Mouse (Mus musculus) cerebellum, adult 9-10 months (tissue): ENCODE results near the gene Gnaq.
A peak's percentile ranks its signal among the peaks of the same experiment; 100 is the strongest.
"Not testable (repeated sequence)": the region's sequence is repeated elsewhere in the genome, so short reads cannot be mapped to it uniquely, and the experiment has no call there.

Experiments
- DNase-seq: peaks from one replicate; pipeline ENCODE4 v3.0.0; 2022

The Gnaq gene

DNA sequence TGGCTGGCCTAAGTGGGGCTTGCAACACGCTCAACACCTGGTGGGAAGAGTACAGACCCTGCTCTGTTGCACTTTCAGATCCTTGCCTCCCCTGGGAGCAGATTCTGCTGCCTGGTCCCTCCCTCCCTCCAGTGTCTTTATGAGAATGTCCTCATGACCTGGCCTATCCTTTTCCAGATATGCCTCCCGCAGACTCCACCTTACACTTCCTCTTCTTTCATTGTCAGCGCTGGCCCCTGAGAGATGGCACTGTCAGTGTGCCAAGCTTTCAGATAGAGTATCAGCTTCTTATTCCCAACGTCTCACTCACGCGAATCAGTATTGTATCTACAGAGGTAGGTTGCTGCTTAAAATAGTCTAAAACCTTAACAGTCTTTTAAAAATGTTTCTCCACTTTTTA is 129.0 kb downstream of the Gnaq start:
- DNase-seq, result no peak

DNA sequence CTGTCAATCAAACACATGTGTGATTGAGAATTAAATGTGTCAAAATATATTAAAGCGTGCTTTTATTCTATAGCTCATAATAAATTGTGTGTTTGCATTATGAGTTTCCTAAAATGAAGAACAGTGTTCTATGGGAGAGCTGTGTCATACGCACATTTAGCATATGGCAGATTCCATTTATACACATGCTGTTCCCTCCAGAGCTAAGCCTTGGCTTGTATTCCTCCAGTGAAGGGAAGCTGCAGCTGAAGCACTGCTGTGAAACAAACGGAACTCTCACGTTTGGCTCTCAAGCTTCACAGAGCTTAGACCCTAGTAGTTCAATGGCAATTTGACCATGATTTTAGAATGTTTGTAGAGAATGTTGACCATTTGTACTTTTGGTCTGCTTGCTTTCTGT is 129.7 kb downstream of the Gnaq start:
- DNase-seq, result no peak

GRCm38 (mm10) chr19:16267362-16267761 is 134.7 kb downstream of the Gnaq start:
- not testable (repeated sequence) for DNase-seq

- DNase-seq, result no peak
These were observed 137.6 kb downstream of the Gnaq start for GRCm38 (mm10) chr19:16270236-16270635.

- no peak for DNase-seq
These were observed 138.4 kb downstream of the Gnaq start for GRCm38 (mm10) chr19:16271002-16271401.

DNA sequence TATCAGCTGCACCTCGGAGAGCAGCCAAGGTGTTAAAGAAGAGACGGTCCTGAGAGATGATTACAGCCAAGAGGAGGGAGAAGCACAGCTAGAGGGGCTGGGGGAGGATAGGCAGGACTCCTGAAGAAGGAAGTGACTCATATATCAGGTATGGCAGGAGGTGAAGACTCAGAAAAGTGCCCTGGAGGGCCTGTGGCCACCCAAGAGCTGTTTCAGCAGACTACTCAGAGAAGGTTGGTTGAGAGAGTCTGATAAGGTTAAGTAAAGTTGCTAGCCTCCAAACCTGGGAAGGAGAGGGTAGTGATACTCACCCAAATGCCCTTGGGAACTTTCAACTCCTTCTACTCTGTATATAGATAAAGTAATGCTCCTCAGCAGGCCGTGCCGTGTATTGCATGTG is 140.4 kb downstream of the Gnaq start:
- no peak for DNase-seq

DNA sequence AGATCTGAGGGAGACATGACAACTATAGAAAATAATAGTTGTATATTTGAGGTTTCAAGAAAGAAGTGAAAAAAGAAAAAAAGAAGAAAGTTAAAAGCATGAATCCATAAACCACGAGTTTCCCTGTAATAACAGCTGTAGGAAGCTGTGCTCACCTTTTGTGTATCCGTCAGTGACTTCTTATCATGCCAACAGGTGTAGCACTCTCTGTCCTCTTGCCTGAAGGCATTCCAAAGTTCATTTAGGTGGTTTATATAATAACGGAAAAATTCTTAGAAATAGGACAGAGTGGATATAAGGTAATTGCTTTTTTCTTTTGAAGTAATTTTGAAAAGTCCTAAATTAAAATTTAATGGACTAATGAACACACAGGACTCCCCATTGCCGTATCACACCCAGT is 147.6 kb downstream of the Gnaq start:
- no peak for DNase-seq

GRCm38 (mm10) chr19:16285051-16286028 is 152.7 kb downstream of the Gnaq start:
- DNase-seq, result peak; percentile 86

DNA sequence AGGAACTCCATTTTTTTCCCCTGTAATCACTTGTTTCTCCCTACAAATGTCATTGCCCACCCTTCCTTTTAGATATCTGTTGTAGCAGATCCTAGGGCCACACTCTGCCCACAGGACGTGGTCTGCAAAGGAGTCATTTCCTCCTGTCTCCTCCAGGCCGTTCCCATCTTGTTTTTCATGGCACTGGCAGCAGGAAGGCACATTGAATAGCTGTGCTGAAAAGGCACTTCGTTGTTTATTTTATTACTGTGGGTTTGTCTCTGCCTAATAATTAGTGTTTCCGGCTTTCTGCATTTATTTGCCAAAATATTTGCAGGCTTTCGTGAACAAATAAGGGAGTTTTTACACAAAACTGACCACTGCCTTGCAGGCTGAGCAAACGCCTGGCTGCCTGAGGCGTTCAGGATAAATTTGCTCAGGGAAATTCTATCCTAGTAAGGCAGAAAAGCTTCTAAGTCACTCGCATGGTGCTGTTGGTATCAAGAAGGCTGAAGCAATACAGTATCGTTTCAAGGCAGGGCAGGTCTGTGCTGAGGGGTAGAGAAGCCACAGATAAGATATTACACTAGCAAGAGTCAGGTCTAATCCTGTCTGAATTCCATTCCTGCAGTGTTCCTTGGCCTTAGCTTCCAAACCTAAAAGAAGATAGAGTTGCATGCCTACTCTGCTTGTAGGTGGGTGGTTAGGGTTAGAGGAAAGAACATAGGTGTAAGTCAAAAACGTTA is 154.0 kb downstream of the Gnaq start:
- DNase-seq, result no peak

DNA sequence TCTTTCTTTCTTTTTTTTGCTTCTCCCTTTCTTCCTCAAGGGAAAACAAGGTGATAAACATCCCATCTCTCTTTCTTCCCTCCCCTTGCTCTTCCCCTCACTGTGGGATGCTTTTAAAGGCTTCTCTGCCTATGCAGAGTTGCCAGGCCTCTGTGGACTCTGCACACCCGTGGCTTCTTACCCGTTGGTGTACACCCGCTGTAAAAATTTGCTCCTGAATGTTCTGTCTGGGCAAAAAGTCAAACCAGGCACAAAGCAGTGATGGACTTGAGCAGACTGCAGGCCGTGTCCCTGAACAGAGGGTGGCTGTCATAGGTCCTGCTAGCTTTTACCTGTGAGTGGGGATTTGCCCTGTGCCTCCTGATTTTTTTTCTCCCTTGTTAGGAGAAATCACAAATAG is 154.7 kb downstream of the Gnaq start:
- peak; percentile 46 for DNase-seq

- peak; percentile 92 for DNase-seq
These were observed 155.3 kb downstream of the Gnaq start for GRCm38 (mm10) chr19:16287971-16288370.

- DNase-seq, result no peak
These were observed 158.5 kb downstream of the Gnaq start for GRCm38 (mm10) chr19:16291088-16291487.

- DNase-seq, result no peak
These were observed 159.5 kb downstream of the Gnaq start for GRCm38 (mm10) chr19:16292056-16292608.

- DNase-seq, result no peak
These were observed 160.3 kb downstream of the Gnaq start for GRCm38 (mm10) chr19:16292978-16293377.

DNA sequence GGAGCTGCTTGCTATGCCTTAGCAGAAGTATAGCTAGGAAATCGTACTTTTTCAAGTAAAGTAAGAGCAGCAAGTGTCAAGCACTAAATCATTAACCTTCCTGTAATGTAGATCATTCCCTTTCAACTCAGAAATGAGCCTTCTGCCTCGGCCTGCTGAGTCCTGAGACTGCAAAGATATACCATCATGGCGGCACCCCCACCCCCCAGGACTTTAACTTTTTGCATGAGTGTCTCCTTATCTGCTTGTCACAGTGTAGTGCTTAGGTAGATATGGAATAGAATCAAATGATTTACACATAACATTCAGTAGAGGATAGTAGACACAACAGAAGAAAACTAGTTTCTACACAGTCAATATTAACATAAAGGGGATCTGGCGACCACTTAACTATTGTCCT is 167.8 kb downstream of the Gnaq start:
- no peak for DNase-seq

DNA sequence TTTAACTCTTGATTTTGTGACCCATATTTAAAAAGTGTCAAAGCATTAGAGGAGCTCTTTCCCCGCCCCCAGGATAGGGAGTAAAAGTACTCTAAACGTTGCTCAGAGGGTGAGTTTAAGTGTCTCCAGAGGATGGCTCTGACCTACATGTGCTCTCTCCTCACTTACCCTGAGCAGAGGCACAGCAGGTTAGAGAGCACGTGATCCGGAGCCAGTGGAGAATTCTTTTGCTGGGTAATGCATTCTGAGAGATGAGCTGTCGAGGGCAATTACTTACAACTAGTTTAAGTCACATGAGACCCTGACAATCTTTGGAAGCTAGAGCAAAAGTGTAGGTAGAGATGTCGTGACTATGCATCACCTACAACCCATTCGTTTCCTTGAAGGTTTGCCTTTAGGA is 168.7 kb downstream of the Gnaq start:
- no peak for DNase-seq

DNA sequence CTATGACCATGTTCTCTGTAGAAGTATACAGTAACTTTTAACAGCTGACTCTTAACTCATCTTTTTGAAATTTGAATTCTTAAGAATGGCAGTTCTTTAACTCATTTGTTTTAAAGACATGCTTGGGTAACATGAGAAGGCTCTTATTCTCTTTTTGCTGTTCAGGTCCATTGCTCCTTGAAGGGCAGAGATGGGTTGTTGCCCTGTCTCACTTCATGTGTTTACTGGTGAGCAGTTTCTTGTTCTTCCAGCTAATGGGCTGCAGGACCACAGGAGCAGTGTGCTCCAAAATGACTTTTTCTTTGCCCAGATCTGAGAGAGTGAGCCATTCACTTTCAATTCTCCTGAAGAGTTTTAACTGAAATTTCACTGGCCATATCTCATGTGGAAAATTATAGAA is 176.4 kb downstream of the Gnaq start:
- DNase-seq, result no peak

DNA sequence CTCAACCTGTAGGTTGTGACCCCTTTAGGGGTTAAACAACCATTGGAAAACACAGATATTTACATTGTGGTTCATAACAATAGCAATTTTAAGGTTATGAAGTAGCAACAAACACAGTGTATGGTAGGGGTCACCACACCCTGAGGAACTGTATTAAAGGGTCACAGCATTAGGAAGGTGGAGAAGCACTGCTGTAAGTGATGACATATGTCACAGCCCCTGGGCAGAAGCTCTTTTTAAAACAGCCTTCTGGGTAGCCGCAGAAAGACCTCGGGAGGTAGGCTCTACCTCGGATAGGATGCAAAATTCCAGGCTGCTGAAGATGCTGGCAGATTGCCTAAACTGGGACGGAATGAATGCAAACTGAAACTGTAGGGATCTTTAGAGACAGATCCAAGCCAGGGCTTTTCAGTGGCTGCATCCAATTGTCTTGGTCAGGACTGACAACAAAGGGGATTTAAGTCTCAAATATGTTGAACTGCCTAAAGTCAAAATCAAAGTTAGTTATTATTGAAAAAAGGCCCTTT is 181.7 kb downstream of the Gnaq start:
- peak; percentile 71 for DNase-seq

GRCm38 (mm10) chr19:16315525-16315924 is 182.9 kb downstream of the Gnaq start:
- no peak for DNase-seq

GRCm38 (mm10) chr19:16318128-16318811 is 185.6 kb downstream of the Gnaq start:
- no peak for DNase-seq

DNA sequence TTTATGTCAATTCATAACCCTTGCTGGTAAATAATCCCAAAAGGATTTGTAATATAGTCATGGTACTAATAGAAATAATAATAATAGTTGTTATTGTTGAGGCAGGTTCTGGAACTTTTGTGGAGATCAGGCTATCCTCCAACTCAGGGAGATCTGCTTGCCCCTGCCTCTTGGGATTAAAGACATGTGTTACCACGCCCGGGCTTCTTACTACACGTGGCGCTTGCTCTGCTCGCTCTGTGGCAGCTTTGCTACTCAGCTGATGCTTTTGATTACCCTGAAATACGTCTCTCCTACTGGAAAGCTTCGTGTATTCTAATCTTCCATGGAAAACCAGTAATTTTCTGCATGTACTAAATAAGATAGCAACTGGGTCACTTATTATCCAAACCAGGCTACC is 187.4 kb downstream of the Gnaq start:
- DNase-seq, result no peak

GRCm38 (mm10) chr19:16322986-16323385 is 190.4 kb downstream of the Gnaq start:
- DNase-seq, result no peak

DNA sequence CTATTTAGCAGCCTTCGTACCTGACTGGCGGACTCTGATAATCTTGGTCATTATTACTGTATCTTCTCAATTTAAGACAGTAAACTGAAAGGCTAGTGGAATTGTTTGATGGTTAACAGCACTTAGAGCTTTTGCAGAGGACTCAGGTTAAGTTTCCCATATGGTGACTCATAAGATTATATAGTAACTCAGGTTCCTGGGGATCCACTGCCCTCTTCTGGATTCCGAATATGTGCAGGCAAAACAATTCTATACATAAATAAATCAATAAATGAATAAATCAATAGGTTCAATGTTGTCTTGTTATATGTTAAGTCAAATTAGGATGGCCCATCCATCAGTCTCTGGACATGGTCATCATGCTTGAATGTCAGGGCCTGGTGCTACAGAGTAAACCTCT is 191.6 kb downstream of the Gnaq start:
- no peak for DNase-seq
